Mouse (Mus musculus): ENCODE results near the gene P4ha2. TPM values are rescaled to one million over a fixed set of nuclear protein-coding genes. Genes with fewer than 3 reads are reported as not detected.
A peak's percentile ranks its signal among the peaks of the same experiment; 100 is the strongest.

Gene P4ha2
- total RNA-seq (2015; ENCODE audit: low replicate concordance) (0.84 TPM in 1 of 2 replicates, not detected in the other), total RNA-seq (2017; ENCODE audit: low replicate concordance) (0.84 TPM in 1 of 2 replicates, not detected in the other)

DNA sequence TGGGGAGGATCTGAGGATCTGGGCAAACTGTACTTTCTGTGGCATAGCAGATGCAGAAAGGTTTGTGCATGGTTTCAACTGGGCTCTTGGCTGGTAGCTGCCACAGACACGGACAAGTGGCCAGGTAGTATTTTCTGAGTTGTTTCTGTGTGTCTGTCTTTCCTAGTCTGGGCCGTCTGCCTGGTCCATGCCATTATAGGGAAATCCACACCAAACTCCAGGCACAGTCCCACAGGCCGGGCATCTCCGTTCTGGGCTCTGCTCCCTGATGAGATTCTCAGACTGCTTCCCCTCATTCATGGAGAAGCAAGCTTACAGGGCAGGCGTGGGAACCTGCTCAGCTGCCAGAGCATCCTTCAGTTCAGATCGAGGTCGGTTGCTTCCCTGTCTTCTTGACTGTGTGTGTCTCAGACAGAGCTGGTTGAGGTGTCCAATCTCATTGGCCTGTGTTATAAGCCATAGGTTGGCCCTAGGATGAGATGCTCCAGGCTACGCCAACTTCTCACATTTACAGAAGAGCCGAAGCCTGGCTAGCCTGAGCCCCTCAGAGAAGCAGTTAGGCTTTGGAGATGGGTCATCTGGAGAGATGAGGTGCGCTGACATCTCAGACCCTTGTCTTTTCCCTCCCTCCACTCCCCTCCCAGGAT is at the start of gene P4ha2:
P4ha2 (plus strand) TSS at position 51 of the 647 bp plus-strand sequence.
- ATAC-seq (replicated peaks; ENCODE audit: low FRiP score, poor library complexity, severe bottlenecking), result no peak

DNA sequence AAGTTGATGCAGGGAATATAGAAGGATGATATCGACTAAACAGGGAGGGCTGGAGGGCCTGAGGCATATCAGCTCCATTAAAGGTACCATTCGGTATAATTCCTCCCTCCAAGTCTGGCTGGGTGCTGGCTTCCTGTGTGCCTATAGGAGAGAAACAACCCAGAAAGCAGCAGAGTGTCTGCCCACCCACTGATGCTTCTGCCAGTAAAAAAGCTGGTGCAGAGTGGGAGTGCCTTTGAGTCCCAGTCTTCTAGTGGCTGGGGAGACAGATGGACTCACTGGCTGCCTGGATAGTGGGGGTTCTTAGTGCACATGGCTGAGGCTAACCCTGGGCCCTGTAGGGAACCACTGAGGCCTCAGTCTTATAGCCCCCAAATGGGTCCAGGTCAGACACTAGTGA is 49.7 kb upstream of the P4ha2 start:
- no peak for ATAC-seq (replicated peaks; ENCODE audit: low FRiP score, poor library complexity, severe bottlenecking)

- ATAC-seq (replicated peaks; ENCODE audit: low FRiP score, poor library complexity, severe bottlenecking), result no peak
Observed at GRCm38 (mm10) chr11:54051161-54051560, 48.7 kb upstream of the P4ha2 start.

DNA sequence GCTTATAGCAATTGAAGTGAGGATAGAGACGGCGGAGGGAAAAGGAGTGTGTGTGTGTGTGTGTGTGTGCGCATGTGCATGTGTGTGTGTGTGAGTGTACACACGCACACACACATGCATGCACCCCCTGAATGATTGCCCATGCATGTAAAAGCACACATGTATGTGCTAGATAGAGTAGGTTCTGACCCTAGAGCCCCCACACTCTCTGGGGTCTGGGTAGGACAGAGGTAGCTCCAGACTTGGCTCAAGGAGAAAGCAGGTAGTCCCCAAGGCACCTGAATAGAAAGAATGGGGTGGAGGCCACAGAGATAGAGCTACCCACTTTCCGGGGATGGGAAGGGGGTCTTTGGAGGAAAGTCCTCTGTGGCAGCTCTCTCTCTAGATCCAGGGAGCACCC is 47.8 kb upstream of the P4ha2 start:
- ATAC-seq (replicated peaks; ENCODE audit: low FRiP score, poor library complexity, severe bottlenecking), result no peak

GRCm38 (mm10) chr11:54053090-54053489 is 46.8 kb upstream of the P4ha2 start:
- no peak for ATAC-seq (replicated peaks; ENCODE audit: low FRiP score, poor library complexity, severe bottlenecking)

GRCm38 (mm10) chr11:54054257-54054656 is 45.6 kb upstream of the P4ha2 start:
- peak; percentile 70 for ATAC-seq (replicated peaks; ENCODE audit: low FRiP score, poor library complexity, severe bottlenecking)

- no peak for ATAC-seq (replicated peaks; ENCODE audit: low FRiP score, poor library complexity, severe bottlenecking)
Observed at GRCm38 (mm10) chr11:54056132-54056531, 43.8 kb upstream of the P4ha2 start.

GRCm38 (mm10) chr11:54057428-54057827 is 42.5 kb upstream of the P4ha2 start:
- no peak for ATAC-seq (replicated peaks; ENCODE audit: low FRiP score, poor library complexity, severe bottlenecking)

GRCm38 (mm10) chr11:54058056-54058617 is 41.8 kb upstream of the P4ha2 start:
- ATAC-seq (replicated peaks; ENCODE audit: low FRiP score, poor library complexity, severe bottlenecking), result no peak

DNA sequence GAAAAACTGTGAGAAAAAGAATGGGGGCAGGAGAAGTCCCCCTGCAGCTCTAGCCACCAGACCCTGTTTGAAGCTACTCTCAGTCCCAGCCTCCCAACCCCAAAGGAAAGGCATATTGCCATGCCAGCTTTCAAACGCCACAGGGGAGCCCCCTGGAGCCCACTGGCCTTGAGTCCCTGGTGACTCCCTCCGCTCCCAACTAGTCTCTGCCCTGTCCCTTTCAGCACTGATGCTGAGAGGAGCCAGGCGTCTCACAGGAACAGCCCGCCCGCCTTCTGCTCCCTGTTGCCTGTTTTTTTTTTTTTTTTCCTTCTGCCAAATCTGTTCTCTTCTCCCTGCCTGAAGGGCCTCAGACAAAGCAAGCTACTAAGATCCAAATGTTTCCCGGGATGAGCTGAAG is 41.3 kb upstream of the P4ha2 start:
- ATAC-seq (replicated peaks; ENCODE audit: low FRiP score, poor library complexity, severe bottlenecking), result no peak

DNA sequence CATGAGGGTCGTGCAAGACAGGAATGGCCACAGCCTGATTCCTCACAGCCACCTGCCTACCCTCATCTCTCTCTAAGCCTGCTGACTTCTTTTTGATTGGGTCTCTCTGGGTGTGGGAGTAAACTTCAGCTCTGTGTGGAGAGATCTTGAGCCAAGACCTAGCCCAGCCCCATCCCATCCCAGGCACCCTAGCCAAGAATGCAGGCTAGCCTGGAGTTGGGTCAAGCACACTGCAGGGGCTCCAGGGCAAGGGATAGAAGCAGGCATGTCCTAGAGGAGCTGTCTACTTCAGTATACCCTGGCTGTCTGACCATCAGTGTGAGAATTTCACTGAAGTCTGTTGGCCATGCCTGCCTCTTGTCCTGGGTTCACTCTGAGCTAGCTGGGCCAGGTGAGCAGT is 40.4 kb upstream of the P4ha2 start:
- ATAC-seq (replicated peaks; ENCODE audit: low FRiP score, poor library complexity, severe bottlenecking), result no peak

DNA sequence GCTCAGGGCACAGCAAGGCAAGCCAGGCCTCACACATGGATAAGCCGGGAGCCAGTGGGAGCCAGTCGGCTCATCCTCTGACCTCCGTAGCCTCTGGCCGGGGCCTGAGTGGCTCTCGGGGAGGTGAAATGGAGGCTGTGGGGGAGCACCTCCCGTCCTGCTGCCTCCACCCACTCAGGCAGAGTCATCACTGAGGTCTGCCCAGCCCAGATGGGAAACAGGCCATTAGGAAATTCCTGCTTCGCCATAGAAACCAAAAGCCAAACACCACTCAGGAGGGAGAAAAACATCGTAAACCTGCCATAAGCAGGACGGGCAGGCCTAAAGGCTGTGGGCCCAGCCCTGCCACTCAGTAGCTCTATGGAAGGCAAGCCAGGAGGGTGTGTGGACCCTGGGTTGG is 39.6 kb upstream of the P4ha2 start:
- no peak for ATAC-seq (replicated peaks; ENCODE audit: low FRiP score, poor library complexity, severe bottlenecking)

DNA sequence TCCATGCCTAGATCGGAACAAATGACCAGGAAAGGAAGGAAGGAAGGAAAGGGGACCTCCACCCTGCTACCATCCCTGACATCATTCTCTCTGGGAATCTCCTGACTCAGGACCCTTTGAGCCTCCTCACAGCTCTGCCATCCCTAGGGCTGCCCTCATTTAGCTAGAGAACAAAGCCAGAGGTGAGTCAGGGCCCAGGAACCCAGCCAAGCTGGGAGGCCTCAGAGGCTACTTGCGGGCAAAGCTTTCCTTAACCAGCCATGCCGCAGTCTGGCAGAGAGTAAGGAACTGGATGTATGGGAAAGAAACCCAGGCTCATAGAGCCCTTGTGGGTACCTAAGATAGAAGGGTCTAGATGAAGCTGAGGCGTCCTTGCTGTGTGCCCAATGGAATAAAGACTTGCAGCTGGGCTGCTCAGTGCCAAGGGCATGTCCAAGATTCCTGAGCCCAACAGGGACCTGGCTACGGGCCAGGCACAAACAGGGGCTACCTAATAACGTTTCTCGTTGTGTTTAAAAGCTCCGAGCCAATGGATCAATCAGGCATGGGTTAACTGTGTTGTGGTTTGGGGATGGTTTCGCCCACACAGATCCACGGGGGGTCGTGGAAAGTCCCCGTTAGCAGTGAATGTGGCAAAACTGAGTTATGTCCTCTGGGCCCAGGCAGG is 37.7 kb upstream of the P4ha2 start:
- no peak for ATAC-seq (replicated peaks; ENCODE audit: low FRiP score, poor library complexity, severe bottlenecking)

DNA sequence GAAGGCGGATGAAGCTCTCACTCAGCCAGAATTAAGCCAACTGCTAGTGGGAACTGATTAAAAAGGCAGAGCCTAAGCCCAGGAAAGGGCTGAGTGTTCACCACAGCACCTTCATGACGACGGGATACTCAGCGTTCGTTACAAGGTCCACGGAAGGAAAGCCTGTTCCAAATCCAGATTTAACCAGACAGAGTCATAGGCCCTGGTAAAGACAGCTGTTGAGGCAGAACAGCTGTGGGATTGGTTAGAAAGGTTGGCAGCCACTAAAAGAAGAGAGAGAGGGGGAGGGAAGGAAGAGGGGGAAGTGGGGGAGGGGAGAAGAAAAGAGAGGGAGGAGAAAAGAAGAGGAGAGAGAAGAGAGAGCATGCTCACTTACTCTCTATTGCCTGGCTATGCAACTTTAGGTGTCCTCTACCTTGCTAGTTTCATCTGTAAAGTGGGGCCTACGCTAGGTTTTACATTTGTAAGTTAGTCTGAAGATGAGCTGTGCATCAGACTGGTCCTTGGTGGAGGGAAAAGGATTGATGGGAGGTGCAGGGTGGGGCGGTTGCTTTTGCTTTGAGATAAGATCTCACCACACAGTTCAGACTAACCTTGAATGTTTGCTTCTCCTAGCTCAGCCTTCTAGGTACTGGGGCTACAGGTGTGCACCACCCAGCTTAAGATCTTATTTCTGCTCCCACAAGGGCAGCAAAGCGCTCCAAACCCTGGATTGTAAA is 37.0 kb upstream of the P4ha2 start:
- ATAC-seq (replicated peaks; ENCODE audit: low FRiP score, poor library complexity, severe bottlenecking), result no peak

GRCm38 (mm10) chr11:54063472-54063775 is 36.5 kb upstream of the P4ha2 start:
- no peak for ATAC-seq (replicated peaks; ENCODE audit: low FRiP score, poor library complexity, severe bottlenecking)

DNA sequence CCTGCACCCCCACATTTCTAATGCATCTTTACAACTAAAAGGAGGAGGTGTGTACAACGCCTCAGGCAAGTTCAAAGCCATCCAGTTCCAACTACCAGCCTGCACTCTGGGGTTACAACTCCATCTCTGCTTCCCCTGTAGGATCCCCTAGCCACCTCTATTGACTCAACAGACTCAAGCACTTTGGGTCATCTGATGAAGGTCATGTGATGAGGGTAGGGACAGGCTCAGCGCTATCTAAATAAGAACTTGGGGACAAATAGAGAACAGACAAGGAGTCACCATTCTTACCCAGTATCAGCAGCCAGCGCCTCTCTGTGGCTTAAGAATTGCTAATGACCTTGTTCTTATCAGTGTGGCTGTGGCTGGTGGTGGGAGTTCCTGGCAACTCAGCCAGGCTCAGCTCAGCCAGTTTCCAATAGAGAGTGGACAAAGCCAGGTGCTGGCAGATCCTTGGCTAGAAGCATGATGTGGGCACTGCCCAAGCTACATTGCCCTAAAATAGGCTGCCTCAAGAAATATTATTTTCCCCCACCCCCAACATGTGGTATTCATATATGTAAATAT is 35.4 kb upstream of the P4ha2 start:
- no peak for ATAC-seq (replicated peaks; ENCODE audit: low FRiP score, poor library complexity, severe bottlenecking)

GRCm38 (mm10) chr11:54065106-54065914 is 34.6 kb upstream of the P4ha2 start:
- ATAC-seq (replicated peaks; ENCODE audit: low FRiP score, poor library complexity, severe bottlenecking), result no peak

- no peak for ATAC-seq (replicated peaks; ENCODE audit: low FRiP score, poor library complexity, severe bottlenecking)
Observed at GRCm38 (mm10) chr11:54065915-54066178, 34.0 kb upstream of the P4ha2 start.

- ATAC-seq (replicated peaks; ENCODE audit: low FRiP score, poor library complexity, severe bottlenecking), result no peak
Observed at GRCm38 (mm10) chr11:54066400-54066799, 33.5 kb upstream of the P4ha2 start.
